Mouse (Mus musculus) kidney, postnatal 10 days (tissue): Measurements from ENCODE around the gene Spc24.
"Not testable (repeated sequence)": the region's sequence is repeated elsewhere in the genome, so short reads cannot be mapped to it uniquely, and the experiment has no call there.

Source experiments
- DNase-seq: peaks from one replicate; pipeline ENCODE4 v3.0.0; 2021; ENCODE audit warnings: mixed read lengths

Spc24 gene

DNA sequence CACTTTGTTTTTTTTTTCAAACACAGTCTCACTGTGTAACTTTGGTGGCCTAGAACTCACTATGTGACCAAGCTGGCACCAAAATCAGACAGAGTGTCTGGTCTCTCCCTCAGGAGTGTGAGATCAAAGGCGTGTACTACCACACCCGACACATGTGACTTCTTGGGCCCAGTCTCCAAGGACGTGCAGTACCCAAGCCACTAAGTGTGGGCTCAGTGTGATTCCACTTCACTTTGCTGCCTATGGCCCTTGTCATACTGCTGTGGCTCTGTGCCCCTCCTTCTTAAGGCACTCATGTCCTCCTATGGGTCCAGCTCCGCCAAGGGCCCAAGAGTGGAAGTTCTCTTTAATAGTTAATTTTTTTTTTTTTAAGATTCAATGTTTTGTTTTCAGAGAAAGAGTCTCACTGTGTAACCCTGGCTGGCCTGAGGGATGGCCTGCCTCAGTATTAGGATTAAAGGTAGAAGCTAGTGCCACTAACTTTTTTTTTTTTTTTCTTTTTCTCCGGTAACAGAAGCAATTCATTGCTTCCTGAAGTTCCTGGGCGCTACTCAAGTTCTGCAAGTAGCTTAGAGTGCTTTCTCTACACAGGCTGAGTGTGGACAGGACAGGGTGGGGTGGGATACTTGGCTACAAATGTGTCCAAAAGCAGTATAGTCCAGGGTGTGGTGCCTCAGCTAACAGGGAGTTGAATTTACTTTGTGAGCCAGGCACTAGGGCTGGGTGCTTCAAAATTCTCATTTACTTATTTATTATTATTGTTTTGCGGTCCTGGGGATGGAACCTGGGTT is 24.6 kb upstream of the Spc24 start:
- DNase-seq: no peak

DNA sequence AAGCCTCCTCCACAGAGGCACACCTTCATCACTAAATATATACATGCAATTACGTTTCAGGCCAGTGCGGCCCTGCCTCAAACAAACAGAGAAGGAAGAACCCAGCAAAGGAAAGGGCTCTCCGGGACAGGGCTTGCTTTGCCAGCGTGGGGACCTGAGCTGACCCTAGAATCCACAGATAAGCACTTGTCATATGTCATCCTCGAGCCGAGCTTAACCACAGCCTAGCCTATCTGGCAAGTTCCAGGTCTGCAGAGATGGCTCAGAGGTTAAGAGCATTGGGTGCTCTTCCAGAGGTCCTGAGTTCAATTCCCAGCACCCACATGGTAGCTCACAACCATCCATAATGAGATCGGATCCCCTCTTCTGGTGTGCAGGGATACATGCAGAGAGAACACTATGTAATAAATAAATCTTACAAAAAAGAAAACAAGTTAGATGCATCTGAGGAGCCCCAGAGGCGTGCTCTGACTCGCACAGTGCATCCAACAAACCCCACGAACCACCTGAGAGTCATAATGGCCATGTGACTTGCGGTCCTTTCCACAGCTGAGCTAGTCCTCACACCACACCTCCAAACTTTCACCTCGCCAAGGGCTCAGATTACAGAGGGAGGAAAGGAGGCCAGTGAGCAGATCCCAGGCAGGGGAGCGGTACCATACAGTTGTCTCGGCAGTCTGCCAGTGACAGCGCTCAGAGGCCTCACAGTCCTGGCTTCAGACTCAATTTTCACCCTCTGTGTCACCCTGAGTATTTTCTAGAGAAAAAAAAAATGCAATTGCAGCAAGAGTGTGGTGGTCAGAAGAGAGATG is 21.8 kb upstream of the Spc24 start:
- no peak for DNase-seq

DNA sequence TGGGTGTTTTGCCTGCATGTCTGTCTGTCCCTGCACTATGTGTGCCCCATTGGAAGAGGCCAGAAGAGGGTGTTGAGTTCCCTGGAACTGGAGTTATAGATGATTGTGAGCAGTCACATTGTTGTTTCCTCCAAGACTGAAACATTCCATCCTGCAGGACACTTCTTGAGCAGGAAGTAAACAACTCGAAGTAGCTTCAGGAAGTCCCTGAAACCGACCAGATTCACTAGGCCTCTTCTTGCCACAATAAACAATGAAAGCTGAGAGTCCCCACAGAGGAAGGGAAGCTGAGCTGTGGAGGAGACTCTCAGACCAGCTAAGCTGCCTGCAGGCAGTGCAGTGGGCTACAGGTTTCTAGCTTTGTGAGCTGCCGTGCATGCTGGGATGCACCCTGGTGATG is 17.6 kb upstream of the Spc24 start:
- no peak for DNase-seq

DNA sequence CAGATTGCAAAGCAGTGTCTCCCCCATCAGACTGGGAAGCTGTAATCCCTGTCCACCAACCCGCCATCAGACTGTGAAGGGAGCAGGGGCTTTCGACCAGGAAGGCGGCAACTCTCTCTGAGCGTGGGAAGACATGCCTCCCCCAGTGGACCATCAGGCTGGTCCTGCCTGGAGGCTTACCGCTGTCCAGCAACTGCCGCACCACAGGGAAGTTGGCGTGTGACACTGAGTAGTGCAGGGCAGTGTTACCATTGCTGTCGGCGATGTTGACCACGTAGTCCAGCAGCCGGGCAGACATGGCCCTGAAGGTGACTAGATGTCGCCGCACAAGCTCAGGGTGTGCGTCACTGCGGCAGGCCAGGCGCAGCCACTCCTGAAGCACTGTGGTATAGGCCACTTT is 14.2 kb upstream of the Spc24 start:
- DNase-seq: no peak

DNA sequence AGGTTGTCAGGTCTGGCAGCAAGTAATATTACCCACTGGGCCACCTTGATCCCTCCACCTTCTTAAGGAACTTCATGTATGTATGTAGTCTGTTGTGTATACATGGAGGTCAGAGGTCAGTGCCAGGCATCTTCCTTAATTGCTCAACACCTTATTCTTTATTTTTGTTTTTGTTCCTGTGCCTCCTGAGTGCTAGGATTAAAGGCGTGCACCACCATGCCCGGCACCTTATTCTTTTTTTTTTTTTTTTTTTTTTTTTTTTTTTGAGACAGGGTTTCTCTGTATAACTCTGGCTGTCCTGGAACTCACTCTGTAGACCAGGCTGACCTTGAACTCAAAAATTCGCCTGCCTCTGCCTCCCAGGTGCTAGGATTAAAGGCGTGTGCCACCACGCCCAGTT is 13.3 kb upstream of the Spc24 start:
- DNase-seq: not testable (repeated sequence)

DNA sequence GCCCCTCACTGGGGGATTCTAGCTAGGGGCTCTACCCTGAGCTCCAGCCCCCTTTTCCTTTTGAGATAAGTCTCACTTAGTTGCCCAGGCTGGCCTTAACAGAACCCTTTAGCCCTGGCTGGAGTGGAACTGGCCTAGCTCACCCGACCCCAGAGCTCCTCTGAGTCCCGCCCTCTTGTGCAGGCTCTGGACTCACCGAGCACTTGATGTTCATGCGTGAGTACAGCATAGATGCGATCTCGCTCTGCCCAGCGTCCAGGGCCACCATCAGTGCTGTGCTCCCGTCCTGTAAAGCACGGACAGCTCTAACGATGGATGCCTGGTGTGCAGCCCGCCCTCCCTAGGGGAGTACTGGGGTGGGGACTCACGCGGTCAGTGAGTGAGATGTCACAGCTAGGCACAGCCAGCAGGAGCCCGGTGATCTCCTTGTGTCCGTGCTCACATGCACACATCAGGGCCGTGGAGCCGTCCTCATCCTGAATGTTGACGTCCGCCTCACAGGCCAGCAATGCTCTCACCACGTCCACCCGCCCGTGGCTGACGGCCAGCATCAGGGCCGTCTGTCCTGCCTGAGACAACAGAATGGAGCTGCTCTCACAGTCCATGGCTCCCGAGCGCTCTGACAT is 9.6 kb upstream of the Spc24 start:
- DNase-seq: peak; percentile 58

DNA sequence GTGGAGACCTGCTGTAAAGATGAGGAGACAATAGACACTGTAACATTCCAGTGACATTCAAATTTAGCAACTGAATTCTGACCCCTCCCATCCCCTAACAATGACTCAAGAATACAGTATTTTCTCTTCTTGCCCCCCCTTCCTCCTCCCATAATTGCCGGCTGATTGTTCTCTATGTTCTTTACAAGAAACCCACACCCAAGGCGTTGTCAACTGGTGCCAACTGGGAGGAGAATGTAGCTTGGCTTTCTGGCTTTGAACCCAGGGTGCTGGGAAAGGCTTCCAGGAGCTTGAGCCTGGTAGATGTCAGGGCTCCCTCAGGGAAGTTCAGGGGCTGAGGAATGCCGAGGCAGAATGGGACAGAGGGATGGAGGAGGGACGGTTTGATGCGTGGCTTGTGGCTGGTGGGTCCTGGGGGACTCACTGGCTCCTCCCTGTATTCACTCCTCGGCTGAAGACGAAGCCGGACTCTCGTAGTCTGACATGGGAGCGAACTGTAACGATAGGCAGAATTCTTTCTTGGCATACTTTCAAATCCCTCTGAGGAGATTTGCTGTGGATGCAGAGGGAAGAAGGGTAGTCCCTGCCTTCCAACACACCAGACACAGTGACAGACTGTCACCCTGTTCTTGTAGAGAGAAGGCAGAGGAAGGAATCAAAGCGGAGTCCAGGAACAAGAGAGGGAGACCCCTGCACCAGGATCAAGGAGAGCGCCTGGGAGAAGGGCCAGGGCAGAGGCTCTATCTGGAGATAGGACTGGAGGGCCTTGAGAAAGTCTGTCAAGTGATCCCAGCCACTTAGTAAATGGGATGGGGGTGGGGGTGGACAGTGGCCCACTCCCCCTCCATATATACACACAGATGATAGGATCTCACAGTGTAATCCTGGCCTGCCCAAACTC is 8.7 kb upstream of the Spc24 start:
- DNase-seq: peak; percentile 63

DNA sequence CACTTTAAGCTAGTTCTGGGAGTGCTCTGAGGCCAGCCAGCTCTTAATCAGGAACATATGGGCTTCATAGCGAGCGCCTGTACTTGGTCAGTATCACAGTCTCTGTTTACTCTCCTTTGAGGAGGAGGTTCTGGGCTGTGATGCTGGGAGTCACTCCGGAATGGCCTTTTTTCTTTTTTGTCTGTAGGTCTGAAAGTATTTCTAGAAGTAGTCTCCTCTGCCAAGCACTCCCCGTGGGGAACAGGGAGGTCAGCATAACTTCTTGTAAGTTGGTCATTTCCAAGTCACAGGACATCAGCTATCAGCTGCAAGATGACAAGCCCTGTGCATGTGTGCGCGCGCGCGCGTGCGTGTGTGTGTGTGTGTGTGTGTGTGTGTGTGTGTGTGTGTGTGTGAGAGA is 7.8 kb upstream of the Spc24 start:
- DNase-seq: peak; percentile 67

DNA sequence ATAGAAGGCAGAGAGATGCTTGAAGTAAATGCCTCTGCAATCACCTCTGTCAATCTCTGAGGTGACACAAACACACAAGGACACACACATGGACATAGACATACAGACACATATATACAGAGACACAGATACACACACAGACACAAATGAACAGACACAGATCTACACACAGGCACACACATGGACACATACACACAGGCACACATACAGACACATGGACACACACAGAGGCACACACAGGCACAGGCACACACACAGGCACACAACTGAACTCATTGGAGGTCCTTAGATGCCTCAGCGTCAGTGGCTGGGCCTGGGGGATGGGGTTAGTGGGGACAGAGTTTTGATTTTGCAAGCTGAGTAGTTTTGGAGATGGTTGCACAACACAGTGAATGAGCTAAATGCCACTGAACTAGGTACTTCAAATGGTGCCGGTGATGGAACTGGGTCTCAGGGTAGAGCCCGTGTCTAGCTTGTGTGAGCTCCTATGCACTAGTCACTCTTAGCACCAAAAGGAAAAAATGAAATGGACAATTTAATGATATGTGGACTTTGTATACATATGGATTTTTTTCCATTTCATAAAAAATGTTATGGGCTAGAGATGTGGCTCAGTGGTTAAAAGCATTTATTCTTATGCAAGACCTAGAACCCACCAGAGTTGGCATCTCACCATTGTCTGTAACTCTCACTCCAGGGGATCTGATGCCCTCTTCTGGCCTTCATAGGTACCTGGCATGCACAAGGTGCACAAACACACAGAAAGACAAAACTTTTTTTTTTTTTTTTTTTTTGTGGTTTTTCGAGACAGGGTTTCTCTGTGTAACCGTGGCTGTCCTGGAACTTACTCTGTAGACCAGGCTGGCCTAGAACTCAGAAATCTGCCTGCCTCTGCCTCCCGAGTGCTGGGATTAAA is 4.2 kb upstream of the Spc24 start:
- DNase-seq: no peak

DNA sequence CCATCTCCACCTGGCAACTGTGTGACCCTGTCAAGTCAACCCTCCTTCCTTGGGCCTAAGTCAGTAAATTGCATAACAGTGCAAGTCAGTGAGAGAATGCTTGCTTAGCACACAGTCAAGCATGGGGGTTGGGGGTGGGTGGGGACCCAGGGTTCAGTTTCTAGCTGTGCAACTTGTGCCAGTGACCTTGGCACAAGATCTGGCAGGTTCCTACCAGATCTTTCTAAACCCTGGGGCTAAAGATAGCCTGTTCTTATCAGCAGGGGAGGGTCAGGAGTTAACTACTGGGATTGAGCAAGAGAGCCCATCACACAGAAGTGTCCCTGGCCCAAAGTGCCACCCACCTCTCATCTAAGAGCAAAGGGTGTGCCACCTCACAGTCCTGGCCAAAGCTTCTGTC is 2.0 kb upstream of the Spc24 start:
- no peak for DNase-seq

DNA sequence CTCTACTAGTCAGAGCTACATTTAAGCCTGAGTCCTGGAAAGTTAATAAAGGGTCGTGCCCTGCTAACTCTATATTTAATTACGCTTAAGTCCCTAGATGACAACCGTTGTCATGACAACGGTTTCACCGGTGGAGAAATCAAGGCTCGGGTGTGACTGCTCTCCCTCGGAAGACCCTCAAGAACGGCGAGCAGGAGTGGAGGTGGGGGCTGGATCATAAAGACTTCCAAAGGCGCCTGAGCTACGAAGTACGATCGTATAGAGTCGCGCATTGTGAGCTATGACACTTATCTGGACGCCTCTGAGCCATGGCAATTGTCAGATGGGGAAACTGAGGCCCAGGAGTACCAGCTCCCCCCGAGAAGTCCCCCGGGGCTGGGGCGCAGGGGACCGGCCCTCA is 385 bp downstream of the Spc24 start:
- no peak for DNase-seq

DNA sequence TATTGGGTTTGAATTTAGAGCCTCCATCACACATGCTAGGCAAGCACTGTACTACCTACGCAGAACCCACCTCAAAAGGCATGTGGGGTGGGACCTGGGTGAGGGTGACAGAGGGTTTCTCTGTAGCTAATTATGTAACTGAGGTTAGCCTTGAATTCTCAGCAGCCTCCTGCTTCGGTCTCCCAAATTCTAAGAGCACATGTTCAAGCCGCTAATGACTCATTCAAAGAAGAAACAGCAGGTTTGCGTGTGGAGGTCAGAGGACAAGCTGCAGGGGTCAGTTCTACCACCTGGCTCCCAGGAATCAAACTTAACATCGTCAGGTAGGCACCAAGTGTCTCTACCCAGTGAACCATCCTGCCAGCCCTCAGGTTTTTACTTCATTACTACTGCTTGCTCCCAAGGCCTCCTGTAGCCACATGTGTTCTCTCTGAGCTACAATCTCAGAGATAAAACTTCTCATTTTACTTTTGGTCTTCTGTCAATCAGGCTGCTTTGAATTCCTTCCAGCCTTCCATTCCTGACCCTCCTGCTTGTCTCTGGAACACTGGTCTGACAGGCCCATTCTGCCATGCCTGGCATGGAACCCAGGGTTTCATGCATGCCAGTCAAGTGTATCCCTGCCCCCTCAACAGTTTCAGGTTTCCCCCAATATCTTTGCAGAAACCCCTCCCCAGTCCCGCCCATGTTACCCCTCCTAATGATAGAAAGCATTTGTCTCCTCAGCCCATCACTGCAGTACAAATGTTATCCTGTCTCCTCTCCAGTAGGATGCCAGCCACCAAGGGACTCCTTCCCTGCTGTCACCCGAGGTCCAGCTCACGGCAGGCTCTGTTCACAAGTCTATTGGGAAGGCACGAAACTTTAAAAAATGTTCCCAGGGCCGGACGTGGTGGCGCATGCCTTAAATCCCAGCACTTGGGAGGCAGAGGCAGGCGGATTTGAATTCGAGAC is 1.2 kb downstream of the Spc24 start:
- no peak for DNase-seq

DNA sequence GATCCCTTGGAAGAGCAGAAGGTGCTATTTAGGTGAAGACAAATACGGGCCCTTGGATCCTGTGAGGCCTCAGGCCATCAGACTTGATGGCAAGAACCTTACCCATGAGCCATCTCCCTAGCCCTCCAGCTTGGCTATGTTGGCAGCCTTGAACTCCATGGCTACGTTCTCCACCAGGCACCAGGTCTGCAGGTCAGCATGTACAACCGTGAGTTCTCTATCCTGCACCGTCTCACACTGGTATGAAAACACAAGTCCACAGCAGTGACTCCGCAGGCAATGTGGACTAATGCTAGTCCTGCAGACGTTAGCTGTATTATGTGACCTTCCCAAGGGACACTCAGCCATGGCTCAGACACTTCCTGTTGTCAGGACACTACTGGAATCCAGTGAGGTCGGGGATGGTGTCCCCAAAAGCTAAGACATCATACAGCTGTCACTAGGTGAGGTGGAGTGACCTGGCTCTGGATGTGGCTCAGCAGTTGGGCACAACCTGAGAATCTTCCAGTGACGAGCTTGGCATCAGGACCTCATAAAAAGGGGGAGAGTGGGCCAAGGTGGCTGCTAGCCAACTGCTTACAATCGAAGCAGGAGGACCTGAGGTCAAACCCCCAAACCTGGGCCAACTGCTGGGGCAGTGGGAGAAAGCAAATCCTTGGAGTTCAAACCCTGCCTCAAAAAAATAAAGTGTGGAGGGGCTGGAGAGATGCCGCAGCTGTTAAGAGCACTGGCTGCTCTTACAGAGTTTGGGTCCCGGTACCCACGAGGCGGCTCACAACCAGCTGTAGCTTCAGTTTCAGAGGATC is 5.4 kb downstream of the Spc24 start:
- DNase-seq: peak; percentile 55

DNA sequence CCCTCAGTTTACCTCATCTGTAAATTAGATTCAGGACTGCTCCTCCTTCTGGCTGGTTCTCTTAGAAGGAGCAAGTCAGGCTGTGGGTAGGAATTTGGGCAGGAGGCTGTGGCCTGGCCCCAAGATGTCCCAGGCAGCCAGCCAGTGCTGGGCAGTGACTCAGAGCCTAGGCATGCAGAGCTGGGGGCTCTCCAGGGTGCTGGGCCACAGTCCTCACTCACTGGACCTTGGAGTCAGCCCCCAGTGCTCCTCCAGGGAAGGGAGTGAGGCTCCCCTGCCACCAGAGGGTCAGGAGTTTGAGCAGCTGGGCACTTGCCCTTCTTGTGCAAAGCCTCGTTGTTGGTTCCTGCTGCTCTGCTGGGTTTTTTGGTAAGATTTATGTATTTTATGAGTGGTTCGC is 6.1 kb downstream of the Spc24 start:
- DNase-seq: peak; percentile 81

DNA sequence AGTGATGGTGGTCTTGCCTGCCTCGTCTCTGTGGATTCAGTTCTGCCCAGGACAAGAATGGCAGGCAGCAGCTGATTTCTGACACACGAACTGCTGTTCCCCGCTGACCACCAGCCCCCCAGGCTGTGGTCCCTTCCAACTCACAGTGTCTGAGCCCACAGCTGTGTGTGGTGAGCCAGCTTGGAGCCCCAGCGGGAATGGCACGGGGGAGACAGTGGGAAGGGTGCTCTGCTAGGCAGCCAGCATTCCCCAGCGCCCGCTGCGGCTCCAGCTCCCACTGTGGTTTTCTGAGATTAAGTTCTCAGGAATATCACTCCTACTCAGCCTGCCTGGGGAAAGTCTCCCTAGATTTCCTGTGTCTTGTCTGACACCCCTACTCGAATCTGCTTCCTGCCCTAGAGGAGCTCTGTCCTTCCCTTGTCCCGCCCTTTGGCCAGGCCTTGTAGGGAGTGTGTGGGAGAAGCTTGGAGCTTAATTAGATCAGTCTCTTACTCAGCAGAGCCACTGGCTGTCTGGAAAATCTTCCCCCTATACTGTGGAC is 7.8 kb downstream of the Spc24 start:
- DNase-seq: peak; percentile 82

DNA sequence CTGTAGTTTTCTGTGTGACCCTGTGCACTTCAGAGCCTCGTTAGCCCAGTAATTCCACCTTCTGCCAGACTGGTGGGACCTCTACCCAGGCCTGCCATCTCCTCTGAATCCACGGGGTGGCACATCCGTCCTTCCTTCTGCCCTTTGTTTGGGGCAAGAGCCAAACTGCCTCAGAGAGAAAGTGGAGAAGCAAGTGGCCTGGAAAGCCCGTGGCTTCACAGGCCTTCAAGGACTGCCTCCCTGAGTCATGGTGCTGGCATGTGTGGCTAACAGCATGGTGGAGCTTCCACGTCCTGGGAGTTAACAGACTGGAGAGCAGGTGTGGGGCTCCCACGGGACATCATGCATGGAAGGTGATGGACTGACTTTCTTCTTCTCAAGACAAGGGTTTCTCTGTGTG is 8.8 kb downstream of the Spc24 start:
- DNase-seq: peak; percentile 49

DNA sequence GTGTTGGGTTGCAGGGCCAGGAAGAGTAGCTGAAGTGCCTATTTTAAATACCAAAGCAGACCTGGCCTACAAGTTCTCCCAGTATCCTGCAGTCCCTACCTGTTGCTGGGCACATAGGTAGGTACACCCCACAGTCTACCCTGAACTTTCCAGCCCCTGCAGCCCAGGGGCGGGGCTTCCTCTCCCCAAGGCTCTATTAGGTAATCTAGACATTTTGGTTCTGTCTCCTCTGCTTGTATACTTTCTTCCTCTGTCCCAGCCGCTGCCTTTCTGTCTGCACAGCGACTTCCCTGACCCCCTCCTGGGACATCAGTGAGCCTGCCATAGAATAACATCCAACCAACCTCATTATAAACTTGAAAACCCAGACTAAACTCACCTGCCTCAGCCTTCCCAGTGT is 9.7 kb downstream of the Spc24 start:
- DNase-seq: no peak

DNA sequence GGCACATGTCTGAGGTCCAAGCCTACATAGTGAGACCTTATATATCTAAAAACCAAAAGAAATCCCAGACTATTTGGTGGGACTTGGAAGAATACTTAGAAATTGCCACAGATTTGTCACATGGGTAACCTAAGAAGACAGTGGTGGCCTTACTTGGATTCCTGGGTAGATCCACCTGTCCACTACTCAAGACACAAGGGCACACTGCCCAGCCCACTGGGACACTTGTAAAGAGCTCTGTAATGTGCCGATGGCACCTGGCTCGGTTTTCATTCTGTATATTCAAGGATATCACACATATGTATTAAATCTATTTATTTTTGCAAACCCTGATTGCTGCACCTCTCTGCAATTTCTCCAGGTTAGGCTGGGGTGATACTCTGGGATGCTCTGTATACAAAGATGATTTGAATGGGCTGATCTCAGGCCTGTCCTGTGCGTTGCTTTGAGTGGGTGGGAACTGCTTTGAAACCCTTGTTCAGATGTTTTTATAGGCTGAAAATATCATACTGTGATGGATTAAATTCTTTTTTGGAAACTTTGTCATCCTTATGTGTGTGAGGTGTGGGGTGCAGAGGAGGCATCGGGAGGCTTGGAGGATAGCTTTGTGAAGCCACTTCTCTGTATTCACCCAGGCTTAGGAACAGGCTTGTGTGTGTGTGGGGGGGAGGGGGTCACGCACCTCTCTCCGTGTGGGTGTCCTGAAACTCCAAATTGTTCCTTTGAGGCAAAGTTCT is 10.6 kb downstream of the Spc24 start:
- DNase-seq: no peak

DNA sequence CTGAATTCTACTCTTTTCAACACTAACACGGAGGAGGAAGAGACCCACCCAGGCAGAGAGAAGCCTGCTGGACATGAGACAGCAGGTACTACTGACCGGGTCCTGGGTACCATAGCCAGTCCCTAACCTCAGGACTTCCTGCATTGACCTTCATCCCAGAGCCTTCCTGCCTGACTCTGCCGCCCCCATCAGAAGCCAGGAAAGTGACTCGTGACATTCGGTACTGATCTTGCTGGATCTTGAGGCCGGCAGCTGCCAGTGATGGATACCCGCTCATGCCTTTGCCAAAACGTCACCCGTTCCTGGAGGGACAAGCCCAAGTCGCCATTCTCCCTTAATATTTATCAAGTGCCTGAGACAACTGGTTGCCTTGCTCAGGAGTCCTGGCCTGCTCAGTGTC is 11.6 kb downstream of the Spc24 start:
- no peak for DNase-seq
